Mouse (Mus musculus) stomach, embryonic 14.5 days (tissue): ENCODE data around the gene Scgb2b2. TPM values are rescaled to one million over a fixed set of nuclear protein-coding genes. Genes with fewer than 3 reads are reported as not detected.

Experiments
- ATAC-seq: fragments of 200-750 bp; cut with Nextera tagmentation; 2 replicates; pipeline ENCODE4 v1.8.0; 2017; ENCODE audit warnings: low read depth, moderate TSS enrichment; ENCODE audit not compliant: insufficient number of reproducible peaks, insufficient read depth, low FRiP score
- H3K27ac ChIP-seq: fragments of 300-500 bp; sonication (generic); 2 replicates; pipeline ENCODE4 v1.5.1; 2014; ENCODE audit warnings: mild to moderate bottlenecking, low read length, moderate library complexity, mixed read lengths
- H3K27me3 ChIP-seq: fragments of 300-500 bp; sonication (generic); 2 replicates; pipeline ENCODE4 v1.6.1; 2014; ENCODE audit warnings: low read length, control low read depth, mixed read lengths; ENCODE audit not compliant: control insufficient read depth, insufficient read depth
- H3K36me3 ChIP-seq: fragments of 300-500 bp; sonication (generic); 2 replicates; pipeline ENCODE4 v1.6.1; 2014; ENCODE audit warnings: mild to moderate bottlenecking, control low read depth, low read length, moderate library complexity, mixed read lengths; ENCODE audit not compliant: control insufficient read depth, insufficient read depth
- H3K4me1 ChIP-seq: fragments of 300-500 bp; sonication (generic); 2 replicates; pipeline ENCODE4 v1.6.1; 2014; ENCODE audit warnings: low read length, control low read depth, mixed read lengths; ENCODE audit not compliant: control insufficient read depth, insufficient read depth
- H3K4me2 ChIP-seq: fragments of 300-500 bp; sonication (generic); replicated peaks from 2 replicates; pipeline ENCODE4 v1.6.1; 2014; ENCODE audit warnings: low read depth, low read length, control low read depth
- H3K4me3 ChIP-seq: fragments of 300-500 bp; sonication (generic); 2 replicates; pipeline ENCODE4 v1.5.1; 2014; ENCODE audit warnings: low read depth, low read length, control low read depth
- H3K9ac ChIP-seq: fragments of 300-500 bp; sonication (generic); replicated peaks from 2 replicates; pipeline ENCODE4 v1.6.1; 2014; ENCODE audit warnings: low read depth, mild to moderate bottlenecking, control low read depth, low read length, moderate library complexity, mixed read lengths
- H3K9me3 ChIP-seq: fragments of 300-500 bp; sonication (generic); 2 replicates; pipeline ENCODE4 v1.6.1; 2016; ENCODE audit warnings: low read depth, low read length, control low read depth; ENCODE audit not compliant: control insufficient read depth
- WGBS: fragments of 180-500 bp; shearing (Covaris S2); extraction: QIAGEN DNeasy Blood & Tissue Kit; methylation state at CpG from one replicate; pipeline ENCODE4 v1.1.7; 2014; 5-methylcytosine and 5-hydroxymethylcytosine counted together
- polyA plus RNA-seq: library from polyadenylated mRNA; unstranded; fragments of >200 nt; fragmentation: Nextera tagmentation; extraction: Ambion mirVana; gene quantifications from 2 replicates; pipeline ENCODE4 v1.2.1, GENCODE M21; 2014

Scgb2b2 gene
- polyA plus RNA-seq: not detected in 2 replicates

DNA sequence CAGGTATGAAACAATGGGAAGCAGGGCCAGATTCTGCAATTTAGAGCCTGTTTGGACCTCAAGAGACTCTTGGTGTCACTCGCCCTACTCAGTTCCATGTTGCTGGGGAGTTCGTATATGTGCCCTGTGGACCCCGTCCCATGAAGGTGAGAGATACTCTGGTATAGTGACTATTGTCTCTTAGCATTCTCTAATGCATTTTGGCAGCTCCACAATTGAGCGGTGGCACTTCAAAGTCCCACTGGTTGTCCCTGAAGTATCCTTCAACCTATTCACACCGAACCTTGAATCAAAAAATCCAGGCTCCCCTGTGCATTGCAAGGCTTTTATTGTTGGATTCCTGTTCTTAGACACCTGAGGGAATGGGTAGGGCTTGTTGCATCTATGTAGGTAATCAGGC lies at the start of gene Scgb2b2:
Gene Scgb2b2, plus strand, starts transcription at position 301 of the 400 bp plus-strand sequence.
- 78% methylated on average over 5 of the region's 5 CpGs for WGBS
- no peak for ATAC-seq

DNA sequence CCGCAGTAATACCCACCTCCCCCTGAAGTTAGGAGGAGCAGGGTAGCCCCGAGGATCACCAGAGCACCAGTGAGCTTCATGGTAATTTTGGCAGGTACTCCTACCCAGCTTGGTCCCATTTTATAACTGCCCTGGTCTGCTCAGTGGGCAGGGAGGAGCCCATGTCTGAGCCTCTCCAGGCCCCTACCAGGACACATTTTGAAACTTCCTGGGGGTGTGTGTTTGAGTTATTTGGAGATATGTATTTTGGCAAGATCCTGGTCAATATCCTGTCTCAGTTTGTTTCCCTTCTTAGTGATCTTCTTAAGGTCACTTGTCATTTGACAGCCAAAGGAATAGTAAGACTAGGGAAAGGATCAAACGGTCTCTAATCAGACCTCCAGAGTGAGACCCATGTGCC lies 1.4 kb downstream of the Scgb2b2 start, which contains the start of gene Scgb1b2:
Gene Scgb1b2, minus strand, starts transcription at position 101 of the 400 bp plus-strand sequence.
- Histone ChIP-seq H3K9me3 (no peaks in the 10 kb centered on the region), H3K4me1 (no peaks in the 10 kb centered on the region), H3K4me3 (no peak within 1 kb of the TSS), H3K27me3 (no peaks in the 10 kb centered on the region), H3K4me2 (no peak within 1 kb of the TSS), H3K27ac (no peak within 1 kb of the TSS), H3K9ac (no peak within 1 kb of the TSS), H3K36me3 (no peaks in the 10 kb centered on the region)
- no peak for ATAC-seq
- WGBS: 80% methylated on average over 3 of the region's 3 CpGs

More for the DNA sequence above, at the start of gene Scgb2b2:
- no peak within 1 kb of the TSS for H3K4me3 ChIP-seq
- no peaks in the 10 kb centered on the region for H3K9me3 ChIP-seq
- H3K4me1 ChIP-seq: no peaks in the 10 kb centered on the region
- H3K9ac ChIP-seq: no peak within 1 kb of the TSS
- no peaks in the 10 kb centered on the region for H3K27me3 ChIP-seq
- no peaks in the 10 kb centered on the region for H3K36me3 ChIP-seq
- H3K4me2 ChIP-seq: no peak within 1 kb of the TSS
- H3K27ac ChIP-seq: no peak within 1 kb of the TSS

Other genes with a start within 250 kb of the Scgb2b2 start
- gene Fxyd5, start 248.0 kb upstream of the Scgb2b2 start, polyA plus RNA-seq: 19.9 and 20.2 TPM in 2 replicates
- 35.7 and 42.2 TPM in 2 replicates for gene Fxyd7, start 239.0 kb upstream of the Scgb2b2 start, polyA plus RNA-seq
- 86.7 and 99.3 TPM in 2 replicates for gene Fxyd1, start 233.3 kb upstream of the Scgb2b2 start, polyA plus RNA-seq
- 0.78 and 1.7 TPM in 2 replicates for gene Lgi4, start 231.2 kb upstream of the Scgb2b2 start, polyA plus RNA-seq
- 458 and 479 TPM in 2 replicates for gene Fxyd3, start 213.8 kb upstream of the Scgb2b2 start, polyA plus RNA-seq
- gene Hpn, start 175.2 kb upstream of the Scgb2b2 start, polyA plus RNA-seq: 23.0 TPM in 2 replicates
- gene Scn1b, start 163.5 kb upstream of the Scgb2b2 start, polyA plus RNA-seq: 1.2 and 1.4 TPM in 2 replicates
- gene Gramd1a, start 134.6 kb upstream of the Scgb2b2 start, polyA plus RNA-seq: 62.1 and 63.1 TPM in 2 replicates
- gene Scgb1b2, start 1.3 kb downstream of the Scgb2b2 start, polyA plus RNA-seq: not detected in 2 replicates
- not detected in 2 replicates for gene Scgb2b3, start 71.6 kb downstream of the Scgb2b2 start, polyA plus RNA-seq
- gene Scgb1b3, start 85.1 kb downstream of the Scgb2b2 start, polyA plus RNA-seq: not detected in 2 replicates